Mouse (Mus musculus) testis, adult 2 months (tissue): ENCODE measurements around the gene Tmem231. TPM values are rescaled to one million over a fixed set of nuclear protein-coding genes. Genes with fewer than 3 reads are reported as not detected.

Experiments
- H3K27ac ChIP-seq: fragments of 200-500 bp; 2 replicates; pipeline ENCODE4 v1.5.1; 2012; ENCODE audit warnings: low read depth, low read length; ENCODE audit not compliant: control insufficient read depth, insufficient read depth
- H3K27me3 ChIP-seq: fragments of 200-500 bp; 2 replicates; pipeline ENCODE4 v1.6.1; 2012; ENCODE audit warnings: mild to moderate bottlenecking, low read length, moderate library complexity; ENCODE audit not compliant: control insufficient read depth, insufficient read depth
- H3K36me3 ChIP-seq: fragments of 200-500 bp; 2 replicates; pipeline ENCODE4 v1.6.1; 2012; ENCODE audit warnings: mild to moderate bottlenecking, low read length; ENCODE audit not compliant: control insufficient read depth, insufficient read depth
- H3K4me1 ChIP-seq: fragments of 200-500 bp; 2 replicates; pipeline ENCODE4 v1.6.1; 2012; ENCODE audit warnings: low read length; ENCODE audit not compliant: control insufficient read depth, insufficient read depth
- H3K4me3 ChIP-seq: fragments of 200-500 bp; 2 replicates; pipeline ENCODE4 v1.5.1; 2012; ENCODE audit warnings: low read depth, mild to moderate bottlenecking, low read length, moderate library complexity, mixed read lengths; ENCODE audit not compliant: control insufficient read depth
- CTCF ChIP-seq: fragments of 200-500 bp; IDR thresholded peaks from 2 replicates; pipeline ENCODE4 v1.5.1; 2012; ENCODE audit warnings: low read depth, mild to moderate bottlenecking, inconsistent platforms, low read length, moderate library complexity; ENCODE audit not compliant: control insufficient read depth, insufficient read depth, insufficient replicate concordance
- POLR2A ChIP-seq: fragments of 200-500 bp; IDR thresholded peaks from 2 replicates; pipeline ENCODE4 v1.6.1; 2012; ENCODE audit warnings: low read depth, mild to moderate bottlenecking, inconsistent platforms, low read length, moderate library complexity; ENCODE audit not compliant: control insufficient read depth
- polyA plus RNA-seq: library from polyadenylated mRNA; depleted of rRNA; stranded (reverse); fragments of >200 nt; gene quantifications from 2 replicates; pipeline ENCODE4 v1.2.3, GENCODE M21; 2012

Tmem231 gene
- polyA plus RNA-seq, 1 experiment: 18.6 TPM

- Histone ChIP-seq H3K36me3 (no peaks in the 10 kb centered on the region), H3K4me3 (no peak overlapping the region), H3K27ac (no peak overlapping the region), H3K27me3 (no peaks in the 10 kb centered on the region), H3K4me1 (peaks cover 5% of the 10 kb centered on the region)
- no peak for TF ChIP-seq CTCF
- TF ChIP-seq POLR2A: no peak
Measured at GRCm38 (mm10) chr8:111887479-111887878, 46.2 kb downstream of the Tmem231 start.

GRCm38 (mm10) chr8:111883615-111884014 is 50.1 kb downstream of the Tmem231 start:
- no peaks in the 10 kb centered on the region for H3K36me3 ChIP-seq
- H3K27me3 ChIP-seq: no peaks in the 10 kb centered on the region
- no peak overlapping the region for H3K27ac ChIP-seq
- no peaks in the 10 kb centered on the region for H3K4me1 ChIP-seq
- TF ChIP-seq CTCF (no peak), POLR2A (no peak)
- no peak overlapping the region for H3K4me3 ChIP-seq

- Histone ChIP-seq H3K27ac (no peak overlapping the region), H3K4me3 (no peak overlapping the region), H3K4me1 (peaks cover 4% of the 10 kb centered on the region; the same call in 1 of the 2 replicates), H3K27me3 (no peaks in the 10 kb centered on the region), H3K36me3 (no peaks in the 10 kb centered on the region)
- peak; percentile 71; the same call in 1 of the 2 replicates for TF ChIP-seq CTCF
- no peak for TF ChIP-seq POLR2A
Measured at GRCm38 (mm10) chr8:111881591-111881990, 52.1 kb downstream of the Tmem231 start.

- TF ChIP-seq CTCF (no peak), POLR2A (no peak)
- 0 out of 2 replicates have a peak overlapping the region, but pooled peaks have one; percentile 19 for H3K27ac ChIP-seq
- H3K27me3 ChIP-seq: no peaks in the 10 kb centered on the region
- H3K4me1 ChIP-seq: peaks cover 4% of the 10 kb centered on the region; the same call in 1 of the 2 replicates
- H3K36me3 ChIP-seq: no peaks in the 10 kb centered on the region
- peak overlapping the region; percentile 65 for H3K4me3 ChIP-seq
Measured at GRCm38 (mm10) chr8:111877711-111878110, 56.0 kb downstream of the Tmem231 start.

- Histone ChIP-seq H3K36me3 (no peaks in the 10 kb centered on the region), H3K4me3 (peak within 1 kb of the TSS; percentile 95), H3K4me1 (peaks cover 4% of the 10 kb centered on the region; the same call in 1 of the 2 replicates), H3K27ac (peak within 1 kb of the TSS; percentile 97), H3K27me3 (no peaks in the 10 kb centered on the region)
- TF ChIP-seq CTCF (peak; percentile 90), POLR2A (peak; percentile 86)
Measured at GRCm38 (mm10) chr8:111876355-111876948, 57.2 kb downstream of the Tmem231 start, which contains the start of gene Tmem170. Tmem170 (minus strand) TSS chr8:111876750.

GRCm38 (mm10) chr8:111875758-111876157 is 57.9 kb downstream of the Tmem231 start:
- Histone ChIP-seq H3K4me1 (peaks cover 6% of the 10 kb centered on the region), H3K4me3 (peak overlapping the region; percentile 95), H3K27ac (peak overlapping the region; percentile 97), H3K36me3 (no peaks in the 10 kb centered on the region; the same call in 1 of the 2 replicates), H3K27me3 (no peaks in the 10 kb centered on the region)
- TF ChIP-seq POLR2A: no peak
- TF ChIP-seq CTCF: no peak

GRCm38 (mm10) chr8:111871278-111871677 is 62.4 kb downstream of the Tmem231 start:
- Histone ChIP-seq H3K4me1 (peaks cover 2% of the 10 kb centered on the region), H3K27ac (no peak overlapping the region), H3K36me3 (no peaks in the 10 kb centered on the region; the same call in 1 of the 2 replicates), H3K4me3 (no peak overlapping the region), H3K27me3 (no peaks in the 10 kb centered on the region)
- TF ChIP-seq CTCF: no peak
- TF ChIP-seq POLR2A: no peak
